Mouse (Mus musculus): ENCODE data around the gene Tchp. TPM values are rescaled to one million over a fixed set of nuclear protein-coding genes. Genes with fewer than 3 reads are reported as not detected.

Tchp gene
- polyA plus RNA-seq, 1 experiment from 2014 or later, result 4.4 TPM

GRCm38 (mm10) chr5:114680676-114681285, 26.8 kb upstream of the Tchp start:
- no peak for DNase-seq
- H3K27ac ChIP-seq, result peak overlapping the region; percentile 18; the same call in 1 of the 2 replicates

GRCm38 (mm10) chr5:114681717-114682116, 25.8 kb upstream of the Tchp start:
- H3K4me3 ChIP-seq (replicated peaks), result no peak overlapping the region
- no peak for DNase-seq
- peak overlapping the region; percentile 18; the same call in 1 of the 2 replicates for H3K27ac ChIP-seq
- peaks cover 2% of the 10 kb centered on the region; the same call in 1 of the 2 replicates for H3K36me3 ChIP-seq
- H3K9me3 ChIP-seq (replicated peaks), result no peaks in the 10 kb centered on the region
- peaks cover 10% of the 10 kb centered on the region for H3K4me1 ChIP-seq (replicated peaks)
- no peak overlapping the region for H3K9ac ChIP-seq
- 63% methylated on average over 8 of the region's 8 CpGs for WGBS (ENCODE audit: insufficient replicate concordance)
- no peaks in the 10 kb centered on the region for H3K27me3 ChIP-seq
- ATAC-seq (ENCODE audit: low read depth), result no peak
- H3K4me2 ChIP-seq, result no peak overlapping the region

More at GRCm38 (mm10) chr5:114680676-114681285, 26.8 kb upstream of the Tchp start:
- Histone ChIP-seq H3K4me2 (no peak overlapping the region), H3K4me3 (replicated peaks) (no peak overlapping the region), H3K9ac (no peak overlapping the region), H3K36me3 (peaks cover 11% of the 10 kb centered on the region; the same call in 1 of the 2 replicates), H3K27me3 (no peaks in the 10 kb centered on the region), H3K4me1 (replicated peaks) (peaks cover 10% of the 10 kb centered on the region), H3K9me3 (replicated peaks) (no peaks in the 10 kb centered on the region)
- WGBS (ENCODE audit: insufficient replicate concordance), result 54% methylated on average over 19 of the region's 19 CpGs
- no peak for ATAC-seq (ENCODE audit: low read depth)

DNA sequence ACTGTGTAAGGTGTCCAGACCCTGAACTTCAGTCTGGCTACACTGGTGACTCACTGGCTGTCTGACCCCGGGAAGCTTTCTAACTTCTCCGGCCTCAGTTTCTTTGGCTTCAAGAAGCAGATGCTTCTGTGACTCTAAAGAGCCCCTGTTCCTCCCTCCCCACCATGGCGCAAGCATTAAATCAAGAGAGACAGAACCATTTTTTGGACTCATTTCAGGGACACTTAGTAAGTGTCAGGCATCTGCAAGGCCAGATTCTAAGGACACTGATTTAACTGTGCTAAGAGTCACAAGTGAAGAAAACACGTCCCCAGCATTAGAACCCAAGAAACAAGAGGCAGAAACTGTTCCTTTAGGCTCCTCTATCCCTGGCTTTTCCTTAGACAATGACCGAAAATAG, 21.6 kb upstream of the Tchp start:
- Histone ChIP-seq H3K36me3 (no peaks in the 10 kb centered on the region), H3K4me3 (replicated peaks) (no peak overlapping the region), H3K27me3 (no peaks in the 10 kb centered on the region), H3K4me1 (replicated peaks) (peaks cover 37% of the 10 kb centered on the region), H3K27ac (no peak overlapping the region), H3K9me3 (replicated peaks) (no peaks in the 10 kb centered on the region), H3K9ac (no peak overlapping the region), H3K4me2 (no peak overlapping the region)
- no peak for DNase-seq
- 77% methylated on average over 5 of the region's 5 CpGs for WGBS (ENCODE audit: insufficient replicate concordance)
- ATAC-seq (ENCODE audit: low read depth), result no peak

GRCm38 (mm10) chr5:114686726-114687210, 20.8 kb upstream of the Tchp start:
- Histone ChIP-seq H3K36me3 (no peaks in the 10 kb centered on the region), H3K9ac (no peak overlapping the region), H3K27me3 (no peaks in the 10 kb centered on the region), H3K4me2 (no peak overlapping the region), H3K4me3 (replicated peaks) (no peak overlapping the region), H3K4me1 (replicated peaks) (peaks cover 37% of the 10 kb centered on the region), H3K27ac (no peak overlapping the region), H3K9me3 (replicated peaks) (no peaks in the 10 kb centered on the region)
- DNase-seq (no peak), ATAC-seq (ENCODE audit: low read depth) (no peak)
- WGBS (ENCODE audit: insufficient replicate concordance), result 74% methylated on average over 7 of the region's 7 CpGs

DNA sequence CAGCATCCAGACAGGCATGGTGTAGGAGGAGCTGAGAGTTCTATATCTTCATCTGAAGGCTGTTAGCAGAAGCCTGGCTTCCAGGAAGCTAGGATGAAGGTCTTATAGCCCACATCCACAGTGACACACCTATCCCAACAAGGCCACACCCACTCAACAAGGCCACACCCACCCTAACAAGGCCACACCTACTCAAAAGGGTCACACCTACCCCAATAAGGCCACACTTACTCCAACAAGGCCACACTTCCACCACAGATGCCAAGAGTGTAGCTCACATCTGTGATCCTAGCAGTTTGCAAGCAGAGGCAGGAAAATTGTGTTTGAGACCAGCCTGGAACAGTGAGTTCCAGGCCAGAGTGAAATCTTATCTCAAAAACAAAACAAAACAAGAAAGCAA, 19.7 kb upstream of the Tchp start:
- H3K27ac ChIP-seq, result no peak overlapping the region
- no peaks in the 10 kb centered on the region for H3K9me3 ChIP-seq (replicated peaks)
- no peak for ATAC-seq (ENCODE audit: low read depth)
- H3K4me2 ChIP-seq, result no peak overlapping the region
- no peaks in the 10 kb centered on the region for H3K36me3 ChIP-seq
- H3K27me3 ChIP-seq, result peaks cover 9% of the 10 kb centered on the region; the same call in 1 of the 2 replicates
- no peak overlapping the region for H3K9ac ChIP-seq
- DNase-seq, result no peak
- no peak overlapping the region for H3K4me3 ChIP-seq (replicated peaks)
- H3K4me1 ChIP-seq (replicated peaks), result peaks cover 41% of the 10 kb centered on the region

DNA sequence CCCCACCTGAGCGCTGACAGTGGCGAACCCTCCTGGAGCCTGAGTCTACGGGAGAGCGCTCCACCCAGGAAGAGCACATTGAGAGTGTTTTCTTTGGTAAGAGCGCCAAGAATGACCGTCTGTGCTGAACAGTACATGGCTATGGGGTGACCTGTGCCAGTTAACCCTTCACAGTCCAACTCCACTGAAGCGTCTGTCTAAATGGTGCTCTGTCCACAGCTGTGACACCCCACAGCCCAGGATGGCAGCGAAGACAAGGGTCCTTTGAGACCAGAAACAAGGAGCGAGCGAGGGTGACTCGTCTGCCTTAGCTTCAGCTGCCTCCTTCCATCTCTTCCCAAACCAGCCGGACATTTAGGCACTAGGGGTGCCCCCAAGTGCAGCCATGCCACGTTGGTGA, 18.9 kb upstream of the Tchp start:
- no peaks in the 10 kb centered on the region for H3K36me3 ChIP-seq
- H3K9me3 ChIP-seq (replicated peaks), result no peaks in the 10 kb centered on the region
- H3K27ac ChIP-seq, result no peak overlapping the region; the same call in 1 of the 2 replicates
- ATAC-seq (ENCODE audit: low read depth), result no peak
- DNase-seq, result no peak
- H3K4me3 ChIP-seq (replicated peaks), result no peak overlapping the region
- no peak overlapping the region for H3K9ac ChIP-seq
- H3K27me3 ChIP-seq, result peaks cover 11% of the 10 kb centered on the region; the same call in 1 of the 2 replicates
- peaks cover 41% of the 10 kb centered on the region for H3K4me1 ChIP-seq (replicated peaks)
- WGBS (ENCODE audit: insufficient replicate concordance), result 85% methylated on average over 13 of the region's 13 CpGs
- H3K4me2 ChIP-seq, result 0 out of 2 replicates have a peak overlapping the region, but pooled peaks have one; percentile 99

DNA sequence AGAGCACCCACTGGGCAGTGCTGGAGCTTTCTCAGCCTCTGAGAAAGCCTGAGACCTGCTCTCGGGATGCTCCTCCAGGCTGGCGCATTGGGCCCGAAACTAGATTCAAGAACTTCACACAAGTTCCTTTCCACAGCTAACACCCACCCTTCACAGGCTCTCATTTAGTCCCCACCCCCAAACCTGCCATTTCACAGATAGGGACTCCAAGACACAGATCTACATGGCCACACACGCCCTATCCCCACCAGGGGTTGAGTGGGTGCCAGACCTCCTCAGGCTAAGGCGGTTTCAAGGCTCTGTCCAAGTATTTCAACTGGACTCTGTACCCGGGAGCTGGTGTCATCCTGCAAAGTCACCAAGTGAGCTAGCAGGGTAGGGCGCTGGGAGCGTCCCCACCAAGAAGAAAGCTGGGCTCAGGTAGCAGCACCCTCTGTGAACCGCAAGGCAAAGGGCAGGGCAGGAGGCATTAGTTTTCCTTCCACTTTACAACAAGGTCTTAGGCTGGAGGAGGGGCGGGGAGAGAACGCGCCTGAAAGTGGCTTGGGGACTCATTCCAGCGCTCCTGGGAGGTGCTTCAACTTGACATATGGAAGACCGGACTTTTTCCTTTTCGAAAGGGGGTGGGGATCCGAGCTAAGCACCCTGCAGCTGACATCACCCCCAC, 17.7 kb upstream of the Tchp start:
- WGBS (ENCODE audit: insufficient replicate concordance), result 18% methylated on average over 16 of the region's 16 CpGs
- peak overlapping the region; percentile 91 for H3K9ac ChIP-seq
- peak overlapping the region; percentile 80 for H3K4me3 ChIP-seq (replicated peaks)
- no peak for DNase-seq
- H3K27me3 ChIP-seq, result peaks cover 19% of the 10 kb centered on the region
- H3K36me3 ChIP-seq, result no peaks in the 10 kb centered on the region
- H3K27ac ChIP-seq, result peak overlapping the region; percentile 77
- H3K4me2 ChIP-seq, result peak overlapping the region; percentile 99
- no peaks in the 10 kb centered on the region for H3K9me3 ChIP-seq (replicated peaks)
- peaks cover 41% of the 10 kb centered on the region for H3K4me1 ChIP-seq (replicated peaks)
- no peak; the same call in 1 of the 2 replicates for ATAC-seq (ENCODE audit: low read depth)

- Histone ChIP-seq H3K9ac (peak within 1 kb of the TSS; percentile 91), H3K27ac (peak within 1 kb of the TSS; percentile 77), H3K9me3 (replicated peaks) (no peaks in the 10 kb centered on the region), H3K36me3 (no peaks in the 10 kb centered on the region), H3K4me3 (replicated peaks) (peak within 1 kb of the TSS; percentile 80), H3K4me1 (replicated peaks) (peaks cover 41% of the 10 kb centered on the region), H3K4me2 (peak within 1 kb of the TSS; percentile 99), H3K27me3 (peaks cover 19% of the 10 kb centered on the region)
- DNase-seq (peak; percentile 93), ATAC-seq (ENCODE audit: low read depth) (peak; percentile 95)
- 4% methylated on average over 75 of the region's 75 CpGs for WGBS (ENCODE audit: insufficient replicate concordance)
Measured at GRCm38 (mm10) chr5:114690633-114691567, 16.7 kb upstream of the Tchp start, which contains the start of gene Gltp. TSS of gene Gltp (minus strand) at chr5:114690984.

GRCm38 (mm10) chr5:114695775-114696174, 11.8 kb upstream of the Tchp start:
- WGBS (ENCODE audit: insufficient replicate concordance), result 52% methylated on average over 5 of the region's 5 CpGs
- H3K36me3 ChIP-seq, result no peaks in the 10 kb centered on the region

GRCm38 (mm10) chr5:114696939-114697338, 10.6 kb upstream of the Tchp start:
- no peak overlapping the region for H3K27ac ChIP-seq
- peaks cover 7% of the 10 kb centered on the region; the same call in 1 of the 2 replicates for H3K4me1 ChIP-seq (replicated peaks)
- WGBS (ENCODE audit: insufficient replicate concordance), result 65% methylated on average over 17 of the region's 17 CpGs
- no peak overlapping the region for H3K4me3 ChIP-seq (replicated peaks)
- no peak for DNase-seq
- no peaks in the 10 kb centered on the region for H3K36me3 ChIP-seq
- no peak overlapping the region for H3K4me2 ChIP-seq
- H3K9me3 ChIP-seq (replicated peaks), result no peaks in the 10 kb centered on the region
- no peak for ATAC-seq (ENCODE audit: low read depth)
- H3K27me3 ChIP-seq, result peaks cover 19% of the 10 kb centered on the region
- H3K9ac ChIP-seq, result no peak overlapping the region

More at GRCm38 (mm10) chr5:114695775-114696174, 11.8 kb upstream of the Tchp start:
- peaks cover 15% of the 10 kb centered on the region for H3K4me1 ChIP-seq (replicated peaks)
- no peak overlapping the region for H3K4me2 ChIP-seq
- H3K27me3 ChIP-seq, result peaks cover 19% of the 10 kb centered on the region
- H3K4me3 ChIP-seq (replicated peaks), result no peak overlapping the region
- no peak overlapping the region for H3K9ac ChIP-seq
- DNase-seq (no peak), ATAC-seq (ENCODE audit: low read depth) (no peak)
- H3K9me3 ChIP-seq (replicated peaks), result no peaks in the 10 kb centered on the region
- H3K27ac ChIP-seq, result no peak overlapping the region
